Mouse (Mus musculus): ENCODE measurements around the gene Myo1d. TPM values are rescaled to one million over a fixed set of nuclear protein-coding genes. Genes with fewer than 3 reads are reported as not detected.

The Myo1d gene
- 4.7 TPM for polyA plus RNA-seq (2015; fragmentation: Illumina TruSeq; extraction: RNeasy Lipid Tissue Mini Kit (QIAGEN cat#74804); ENCODE audit: insufficient read depth, low replicate concordance)

GRCm38 (mm10) chr11:80779527-80780344 is at the start of gene Myo1d:
Gene Myo1d, minus strand, starts transcription at chr11:80780025.

GRCm38 (mm10) chr11:80809993-80810821 is 30.4 kb upstream of the Myo1d start, which contains the start of gene Tmem98:
Gene Tmem98, plus strand, starts transcription at chr11:80810175.

GRCm38 (mm10) chr11:80476222-80477189 is 303.3 kb downstream of the Myo1d start, which contains the start of gene Cdk5r1:
Gene Cdk5r1, plus strand, starts transcription at chr11:80477023.

Other genes with a start within 250 kb of the Myo1d start
- gene Tmem98, start 30.1 kb upstream of the Myo1d start, polyA plus RNA-seq (2015; fragmentation: Illumina TruSeq; extraction: RNeasy Lipid Tissue Mini Kit (QIAGEN cat#74804); ENCODE audit: insufficient read depth, low replicate concordance): 4.9 TPM
- gene Spaca3, start 78.3 kb upstream of the Myo1d start, polyA plus RNA-seq (2015; fragmentation: Illumina TruSeq; extraction: RNeasy Lipid Tissue Mini Kit (QIAGEN cat#74804); ENCODE audit: insufficient read depth, low replicate concordance): not detected